ENCODE assay signal across 8 mouse cellular contexts in the genomic region with DNA sequence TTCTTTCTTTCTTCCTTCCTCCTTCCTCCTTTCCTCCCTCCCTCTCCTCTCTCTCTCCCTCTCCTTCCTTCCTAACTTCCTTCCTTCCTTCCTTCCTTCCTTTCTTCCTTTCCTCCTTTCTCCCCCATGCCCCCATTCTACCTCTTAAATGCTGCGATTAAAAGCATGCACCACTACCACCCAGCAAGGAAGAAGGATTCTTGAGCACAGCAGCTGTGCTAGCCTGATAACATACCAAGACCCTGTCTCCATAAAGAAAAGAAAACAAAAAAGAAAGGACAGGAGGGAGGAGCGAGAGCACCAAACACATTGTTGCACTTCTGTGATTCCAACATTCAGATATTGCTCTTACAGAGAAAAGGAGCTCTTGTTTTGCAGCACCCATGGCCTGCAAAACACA. TPM values are rescaled to one million over a fixed set of nuclear protein-coding genes. Genes with fewer than 3 reads are reported as not detected.
A peak's percentile ranks its signal among the peaks of the same experiment; 100 is the strongest.
DNase-seq lines count a peak whose midpoint lies in the region; ATAC-seq and TF ChIP-seq lines count a peak whose summit lies in the region.

No protein-coding gene starts in this region.

- H3K4me1 ChIP-seq in lung, postnatal 0 days (ENCODE audit: insufficient read depth, low read depth, low read length): peaks cover 14% of the 10 kb centered on the region
- peaks cover 7% of the 10 kb centered on the region for H3K4me1 ChIP-seq in forebrain, embryonic 11.5 days (replicated peaks; ENCODE audit: control insufficient read depth, insufficient read depth, low read length)
- peaks cover 38% of the 10 kb centered on the region for H3K4me1 ChIP-seq in liver, embryonic 12.5 days
- peaks cover 20% of the 10 kb centered on the region for H3K4me1 ChIP-seq in stomach, embryonic 15.5 days

- H3K4me3 ChIP-seq in lung, postnatal 0 days (ENCODE audit: low read depth, low read length): peak overlapping the region; percentile 95
- peak overlapping the region; percentile 94 for H3K4me3 ChIP-seq in forebrain, embryonic 11.5 days (ENCODE audit: low read depth, low read length)
- peak overlapping the region; percentile 86 for H3K4me3 ChIP-seq in liver, embryonic 12.5 days
- H3K4me3 ChIP-seq in stomach, embryonic 15.5 days (replicated peaks): peak overlapping the region; percentile 97

- 0 out of 2 replicates have a peak, but pooled peaks cover 6% of the 10 kb centered on the region for H3K36me3 ChIP-seq in lung, postnatal 0 days (ENCODE audit: insufficient read depth, low read length)
- peaks cover 7% of the 10 kb centered on the region for H3K36me3 ChIP-seq in forebrain, embryonic 11.5 days (ENCODE audit: control insufficient read depth, insufficient read depth, low read length)
- H3K36me3 ChIP-seq in liver, embryonic 12.5 days: peaks cover 59% of the 10 kb centered on the region
- peaks cover 15% of the 10 kb centered on the region for H3K36me3 ChIP-seq in stomach, embryonic 15.5 days

- no peaks in the 10 kb centered on the region for H3K9me3 ChIP-seq in lung, postnatal 0 days (ENCODE audit: low read length)
- no peaks in the 10 kb centered on the region for H3K9me3 ChIP-seq in forebrain, embryonic 11.5 days (ENCODE audit: control insufficient read depth, low read length)
- no peaks in the 10 kb centered on the region for H3K9me3 ChIP-seq in liver, embryonic 12.5 days (replicated peaks)
- H3K9me3 ChIP-seq in stomach, embryonic 15.5 days: no peaks in the 10 kb centered on the region

- no peak for TF ChIP-seq EP300 in lung, postnatal 0 days (IDR thresholded peaks at IDR 0.05)

- H3K4me2 ChIP-seq in lung, postnatal 0 days (replicated peaks; ENCODE audit: low read depth, low read length): peak overlapping the region; percentile 83
- peak overlapping the region; percentile 86 for H3K4me2 ChIP-seq in forebrain, embryonic 11.5 days (ENCODE audit: low read depth, low read length, severe bottlenecking)
- H3K4me2 ChIP-seq in liver, embryonic 12.5 days: peak overlapping the region; percentile 81
- H3K4me2 ChIP-seq in stomach, embryonic 15.5 days: peak overlapping the region; percentile 76

- 51% methylated on average over 2 of the region's 2 CpGs for WGBS in lung, postnatal 0 days
- WGBS in forebrain, embryonic 11.5 days: 66% methylated on average over 2 of the region's 2 CpGs
- WGBS in liver, embryonic 12.5 days (ENCODE audit: insufficient replicate concordance): 21% methylated on average over 2 of the region's 2 CpGs
- WGBS in stomach, embryonic 15.5 days: 53% methylated on average over 2 of the region's 2 CpGs

- DNase-seq in lung, postnatal 0 days (ENCODE audit: low spot score): no peak
- no peak for DNase-seq in lung, adult 18-20 months
- DNase-seq in forebrain, embryonic 11.5 days (ENCODE audit: low spot score): no peak
- DNase-seq in layer of hippocampus, adult 11-12 months (ENCODE audit: low spot score): no peak
- DNase-seq in B cell, adult 2 months: no peak
- DNase-seq in gastrocnemius, adult 8-10 months (ENCODE audit: low spot score in 2 of 2): no peak

- H3K9ac ChIP-seq in lung, postnatal 0 days (replicated peaks; ENCODE audit: low read depth): peak overlapping the region; percentile 87; the same call in 1 of the 2 replicates
- peak overlapping the region; percentile 95; the same call in 1 of the 2 replicates for H3K9ac ChIP-seq in forebrain, embryonic 11.5 days (ENCODE audit: low read length)
- H3K9ac ChIP-seq in liver, embryonic 12.5 days: peak overlapping the region; percentile 88
- H3K9ac ChIP-seq in stomach, embryonic 15.5 days: no peak overlapping the region

- H3K27ac ChIP-seq in lung, postnatal 0 days (ENCODE audit: low read length): 0 out of 2 replicates have a peak overlapping the region, but pooled peaks have one; percentile 71
- H3K27ac ChIP-seq in forebrain, embryonic 11.5 days (ENCODE audit: low read depth, low read length): no peak overlapping the region
- peak overlapping the region; percentile 75 for H3K27ac ChIP-seq in liver, embryonic 12.5 days
- H3K27ac ChIP-seq in stomach, embryonic 15.5 days: peak overlapping the region; percentile 77; the same call in 1 of the 2 replicates

- H3K27me3 ChIP-seq in lung, postnatal 0 days (replicated peaks; ENCODE audit: insufficient read depth, low read length): no peaks in the 10 kb centered on the region
- no peaks in the 10 kb centered on the region for H3K27me3 ChIP-seq in forebrain, embryonic 11.5 days (ENCODE audit: control insufficient read depth, insufficient read depth, low read length)
- H3K27me3 ChIP-seq in liver, embryonic 12.5 days (replicated peaks): no peaks in the 10 kb centered on the region
- no peaks in the 10 kb centered on the region for H3K27me3 ChIP-seq in stomach, embryonic 15.5 days (replicated peaks)

- ATAC-seq in lung, postnatal 0 days: no peak
- ATAC-seq in forebrain, embryonic 11.5 days (replicated peaks; ENCODE audit: low FRiP score): no peak
- peak; percentile 52; the same call in 1 of the 2 replicates for ATAC-seq in liver, embryonic 12.5 days
- no peak for ATAC-seq in stomach, embryonic 15.5 days (ENCODE audit: insufficient read depth, low FRiP score, low read depth)

- no peak for TF ChIP-seq CTCF in lung, postnatal 0 days (IDR thresholded peaks at IDR 0.05)

RNA-seq across cellular contexts. Expression of gene Smg8, which starts 0.6 kb away (rescaled TPM):
- polyA plus RNA-seq in lung, postnatal 0 days (2015; fragmentation: Nextera tagmentation; extraction: Ambion mirVana): 10.8 and 10.9 TPM in 2 replicates
- polyA plus RNA-seq in forebrain, embryonic 11.5 days (2014; fragmentation: Nextera tagmentation; extraction: Ambion mirVana): 28.3 and 28.9 TPM in 2 replicates
- polyA plus RNA-seq in liver, embryonic 12.5 days (2016; fragmentation: Nextera tagmentation; extraction: Ambion mirVana): 12.9 and 14.8 TPM in 2 replicates
- 17.2 TPM in 2 replicates for polyA plus RNA-seq in stomach, embryonic 15.5 days (2015; fragmentation: Nextera tagmentation; extraction: Ambion mirVana)
- 1 to 10 TPM; 7.9 to 9.6 (median 9.1) TPM for total RNA-seq in gastrocnemius, adult 8-10 months (2022)

RNA-seq across cellular contexts. Expression of gene Gdpd1, which starts 13.3 kb away (rescaled TPM):
- 47.7 and 66.5 TPM in 2 replicates for polyA plus RNA-seq in lung, postnatal 0 days (2015; fragmentation: Nextera tagmentation; extraction: Ambion mirVana)
- polyA plus RNA-seq in forebrain, embryonic 11.5 days (2014; fragmentation: Nextera tagmentation; extraction: Ambion mirVana): 74.6 and 77.7 TPM in 2 replicates
- polyA plus RNA-seq in liver, embryonic 12.5 days (2016; fragmentation: Nextera tagmentation; extraction: Ambion mirVana): 6.2 and 6.8 TPM in 2 replicates
- polyA plus RNA-seq in stomach, embryonic 15.5 days (2015; fragmentation: Nextera tagmentation; extraction: Ambion mirVana): 24.5 and 26.7 TPM in 2 replicates
- 1 to 10 TPM; 3.6 to 4.5 (median 3.8) TPM for total RNA-seq in gastrocnemius, adult 8-10 months (2022)

RNA-seq across cellular contexts. Expression of gene Prr11, which starts 21.4 kb away (rescaled TPM):
- 0.36 and 0.55 TPM in 2 replicates for polyA plus RNA-seq in lung, postnatal 0 days (2015; fragmentation: Nextera tagmentation; extraction: Ambion mirVana)
- 23.1 and 23.8 TPM in 2 replicates for polyA plus RNA-seq in forebrain, embryonic 11.5 days (2014; fragmentation: Nextera tagmentation; extraction: Ambion mirVana)
- polyA plus RNA-seq in liver, embryonic 12.5 days (2016; fragmentation: Nextera tagmentation; extraction: Ambion mirVana): 6.4 and 7.1 TPM in 2 replicates
- polyA plus RNA-seq in stomach, embryonic 15.5 days (2015; fragmentation: Nextera tagmentation; extraction: Ambion mirVana): 6.6 and 8.1 TPM in 2 replicates
- total RNA-seq in gastrocnemius, adult 8-10 months (2022): under 1 TPM; 0.10 to 0.15 (median 0.11) TPM

RNA-seq across cellular contexts. Expression of gene Ska2, which starts 21.9 kb away (rescaled TPM):
- polyA plus RNA-seq in lung, postnatal 0 days (2015; fragmentation: Nextera tagmentation; extraction: Ambion mirVana): 12.7 and 13.4 TPM in 2 replicates
- 122 and 142 TPM in 2 replicates for polyA plus RNA-seq in forebrain, embryonic 11.5 days (2014; fragmentation: Nextera tagmentation; extraction: Ambion mirVana)
- 32.6 and 35.9 TPM in 2 replicates for polyA plus RNA-seq in liver, embryonic 12.5 days (2016; fragmentation: Nextera tagmentation; extraction: Ambion mirVana)
- polyA plus RNA-seq in stomach, embryonic 15.5 days (2015; fragmentation: Nextera tagmentation; extraction: Ambion mirVana): 47.7 and 49.4 TPM in 2 replicates
- 1 to 10 TPM; 3.1 to 7.4 (median 4.3) TPM for total RNA-seq in gastrocnemius, adult 8-10 months (2022)

RNA-seq across cellular contexts. Expression of gene Trim37, which starts 39.7 kb away (rescaled TPM):
- polyA plus RNA-seq in lung, postnatal 0 days (2015; fragmentation: Nextera tagmentation; extraction: Ambion mirVana): 11.0 and 11.1 TPM in 2 replicates
- polyA plus RNA-seq in forebrain, embryonic 11.5 days (2014; fragmentation: Nextera tagmentation; extraction: Ambion mirVana): 97.3 and 106 TPM in 2 replicates
- polyA plus RNA-seq in liver, embryonic 12.5 days (2016; fragmentation: Nextera tagmentation; extraction: Ambion mirVana): 35.8 and 37.0 TPM in 2 replicates
- 29.3 and 30.6 TPM in 2 replicates for polyA plus RNA-seq in stomach, embryonic 15.5 days (2015; fragmentation: Nextera tagmentation; extraction: Ambion mirVana)
- total RNA-seq in gastrocnemius, adult 8-10 months (2022): 1 to 10 TPM; 3.5 to 5.7 (median 4.2) TPM
